Mouse (Mus musculus) T-helper 2 cell (primary cell): ENCODE data around the gene Lsm4.

ENCODE experiments used
- in situ Hi-C: fragments of 300-600 bp; cut with MboI, MseI; formaldehyde crosslinking; loops from one replicate; pipeline ENCODE4 v1.15.1; 2025; ENCODE audit warnings: high pct_unique_total_duplicates

Lsm4 gene

GRCm38 (mm10) chr8:70698310-70699109, 25.5 kb downstream of the Lsm4 start, which contains the start of gene Jund:
TSS of gene Jund (plus strand) at chr8:70698949.
- in situ Hi-C loops: no loop called here

GRCm38 (mm10) chr8:70699116-70699833, 26.2 kb downstream of the Lsm4 start:
- in situ Hi-C loops: no loop called here

DNA sequence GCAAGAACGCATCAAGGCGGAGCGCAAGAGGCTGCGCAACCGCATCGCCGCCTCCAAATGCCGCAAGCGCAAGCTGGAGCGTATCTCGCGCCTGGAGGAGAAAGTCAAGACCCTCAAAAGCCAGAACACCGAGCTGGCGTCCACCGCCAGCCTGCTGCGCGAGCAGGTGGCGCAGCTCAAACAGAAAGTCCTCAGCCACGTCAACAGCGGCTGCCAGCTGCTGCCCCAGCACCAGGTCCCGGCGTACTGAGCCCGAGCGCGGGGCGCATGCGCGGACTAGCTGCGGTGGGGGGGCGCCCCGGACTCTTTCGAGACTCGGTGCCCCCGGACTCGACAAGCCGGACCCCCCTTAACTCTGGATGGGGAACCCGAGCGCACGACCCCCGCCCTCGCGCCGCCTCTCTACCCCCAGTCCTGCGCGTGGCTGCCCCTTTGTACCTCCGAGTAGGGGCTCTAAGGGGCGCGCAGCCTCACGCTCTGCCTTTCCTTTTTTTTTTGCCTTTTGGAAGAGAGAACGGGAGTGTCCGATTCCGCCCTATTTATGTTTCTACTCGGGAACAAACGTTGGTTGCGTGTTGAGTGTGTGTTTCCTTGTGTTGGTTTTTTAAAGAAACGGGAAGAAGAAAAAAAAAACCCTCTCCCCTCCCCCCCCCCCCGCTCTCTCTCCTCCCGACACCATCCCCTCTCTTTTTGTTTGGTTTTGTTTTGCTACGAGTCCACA, 26.9 kb downstream of the Lsm4 start:
- in situ Hi-C loops: no loop called here

GRCm38 (mm10) chr8:70700555-70700922, 27.5 kb downstream of the Lsm4 start:
- in situ Hi-C loops: no loop called here

DNA sequence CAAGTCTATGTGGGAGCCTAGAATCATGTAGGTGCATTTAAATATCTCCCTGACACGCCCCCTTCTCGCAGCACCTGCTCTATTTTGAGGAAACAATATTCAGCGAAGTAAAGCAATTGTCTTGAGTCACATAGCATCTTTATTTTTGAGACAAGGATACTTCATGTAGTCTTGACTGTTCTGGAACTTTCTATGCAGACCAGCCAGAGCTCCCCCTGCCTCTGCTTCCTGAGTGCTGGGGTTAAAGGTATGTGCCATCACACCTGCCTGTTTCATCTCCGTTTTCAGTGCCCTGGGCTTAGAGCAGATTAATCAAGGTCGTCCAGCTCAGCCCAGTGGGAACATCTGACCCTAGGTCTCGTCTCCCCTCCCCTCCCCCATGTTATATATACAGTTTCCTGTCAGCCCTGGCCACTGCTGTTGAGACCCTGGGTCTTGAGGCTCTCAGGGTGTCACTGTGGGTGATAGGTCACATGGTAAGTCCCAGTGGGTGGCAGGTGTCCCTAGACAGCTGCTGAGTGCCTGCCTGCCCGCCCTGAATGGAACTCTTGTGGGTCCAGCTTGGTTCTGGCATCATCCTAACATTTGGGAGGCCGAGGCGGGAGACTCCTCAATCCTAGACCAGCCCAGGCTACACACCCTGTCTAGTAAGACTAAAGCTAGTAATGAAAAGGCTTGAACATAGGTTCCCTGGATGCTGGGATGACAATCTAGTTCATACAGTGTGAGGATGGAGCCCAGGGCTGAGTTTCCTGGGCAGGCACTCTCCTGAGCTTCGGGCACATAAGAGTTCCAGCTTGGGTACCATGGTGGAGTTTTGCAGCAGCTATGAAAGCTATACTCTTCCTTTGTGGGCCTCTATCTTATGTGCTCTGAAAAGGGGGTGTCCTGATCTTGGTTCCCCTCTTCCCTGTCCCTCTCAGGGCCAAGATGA, 28.3 kb downstream of the Lsm4 start:
- in situ Hi-C loops: no loop called here

GRCm38 (mm10) chr8:70701982-70702841, 29.2 kb downstream of the Lsm4 start:
- in situ Hi-C loops: no loop called here

- in situ Hi-C loops: no loop called here
Measured at GRCm38 (mm10) chr8:70702842-70703182, 29.8 kb downstream of the Lsm4 start.

- in situ Hi-C loops: no loop called here
Measured at GRCm38 (mm10) chr8:70703287-70703686, 30.2 kb downstream of the Lsm4 start, which contains the start of gene Iqcn. TSS of gene Iqcn (plus strand) at chr8:70703457.

GRCm38 (mm10) chr8:70708281-70708680, 35.2 kb downstream of the Lsm4 start:
- in situ Hi-C loops: no loop called here

- in situ Hi-C loops: loop anchor here (5.0 kb wide), 2 partner anchors 38 to 47 kb away; partner anchors contain the start of gene Pgpep1
Measured at GRCm38 (mm10) chr8:70709794-70710193, 36.7 kb downstream of the Lsm4 start.

GRCm38 (mm10) chr8:70710296-70710695, 37.2 kb downstream of the Lsm4 start:
- in situ Hi-C loops: loop anchor here (5.0 kb wide), 2 partner anchors 37 to 48 kb away; partner anchors contain the start of gene Pgpep1

DNA sequence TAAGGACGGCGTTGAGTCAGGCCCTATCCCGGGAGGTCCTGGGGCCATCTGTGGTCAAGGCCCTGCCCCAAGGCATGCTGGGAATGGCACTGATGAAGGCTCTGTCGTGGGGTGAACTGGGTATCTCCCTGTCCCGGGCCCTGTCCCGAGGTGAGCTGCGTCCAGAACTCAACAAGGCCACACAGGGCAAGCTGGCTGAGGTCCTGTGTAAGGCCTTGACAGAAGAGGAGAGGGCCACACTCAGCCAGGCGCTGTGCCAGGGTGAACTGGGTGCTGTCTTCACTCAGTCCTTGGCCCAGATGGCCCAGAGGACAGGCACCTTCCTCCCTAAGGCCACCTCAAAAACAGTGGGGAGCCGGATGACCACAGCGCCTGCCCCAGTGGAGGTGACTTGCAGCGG, 38.0 kb downstream of the Lsm4 start:
- in situ Hi-C loops: loop anchor here (5.0 kb wide), 2 partner anchors 36 to 49 kb away; partner anchors contain the start of gene Pgpep1

GRCm38 (mm10) chr8:70713991-70714390, 40.9 kb downstream of the Lsm4 start:
- in situ Hi-C loops: loop anchor here (5.0 kb wide), 2 partner anchors 33 to 52 kb away; partner anchors contain the start of gene Pgpep1

DNA sequence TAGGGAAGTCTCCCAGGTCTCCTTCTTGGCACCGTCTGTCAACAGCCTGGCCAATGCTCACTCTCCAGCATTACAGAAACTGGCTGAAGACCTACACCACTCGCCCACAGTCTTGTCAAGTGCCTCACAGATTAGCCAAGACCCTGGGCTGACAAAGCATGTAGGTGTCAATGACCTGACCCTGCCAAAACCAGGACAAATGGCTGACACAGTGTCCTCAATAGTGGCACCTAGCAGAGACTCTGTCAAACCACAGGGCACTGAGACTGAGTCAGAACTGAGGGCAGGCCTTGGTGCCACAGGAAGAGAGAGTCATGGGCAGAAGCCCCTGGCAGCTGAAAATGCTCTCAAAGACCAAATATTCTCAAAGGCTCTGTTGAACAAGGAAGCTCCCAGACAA, 42.0 kb downstream of the Lsm4 start:
- in situ Hi-C loops: loop anchor here (5.0 kb wide), 1 partner anchor 52 kb away; no protein-coding TSS in a partner anchor

GRCm38 (mm10) chr8:70716521-70717400, 43.7 kb downstream of the Lsm4 start:
- in situ Hi-C loops: loop anchor here (5.0 kb wide), 1 partner anchor 51 kb away; no protein-coding TSS in a partner anchor

GRCm38 (mm10) chr8:70718297-70718696, 45.2 kb downstream of the Lsm4 start, which contains the start of gene Gm3336:
TSS of gene Gm3336 (plus strand) at chr8:70718543.
- in situ Hi-C loops: loop anchor here (5.0 kb wide), 1 partner anchor 49 kb away; no protein-coding TSS in a partner anchor

DNA sequence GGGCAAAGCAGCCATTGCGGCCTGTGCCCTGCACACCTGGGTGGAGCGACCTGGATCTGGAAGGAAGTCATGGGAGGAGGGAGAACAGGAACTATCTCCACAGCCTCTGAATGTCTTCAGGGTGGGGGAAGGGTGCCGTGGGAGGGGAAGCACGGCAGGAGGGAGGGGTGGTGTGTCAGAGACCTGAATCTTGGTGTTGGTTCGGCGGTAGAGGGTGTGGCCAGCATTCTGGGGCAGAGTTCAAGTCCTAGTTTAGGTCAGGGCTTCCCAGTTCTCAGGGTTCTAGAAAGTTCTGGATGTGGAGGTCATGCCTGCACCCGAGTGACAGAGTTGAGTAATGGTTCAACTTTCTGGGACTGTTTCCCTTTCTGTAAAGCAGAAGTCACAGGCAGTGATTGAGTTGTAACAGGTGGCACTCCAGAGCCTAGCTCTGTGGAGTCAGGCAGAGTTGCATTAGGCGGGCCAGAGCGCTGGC, 46.8 kb downstream of the Lsm4 start:
- in situ Hi-C loops: loop anchor here (5.0 kb wide), 1 partner anchor 47 kb away; no protein-coding TSS in a partner anchor

DNA sequence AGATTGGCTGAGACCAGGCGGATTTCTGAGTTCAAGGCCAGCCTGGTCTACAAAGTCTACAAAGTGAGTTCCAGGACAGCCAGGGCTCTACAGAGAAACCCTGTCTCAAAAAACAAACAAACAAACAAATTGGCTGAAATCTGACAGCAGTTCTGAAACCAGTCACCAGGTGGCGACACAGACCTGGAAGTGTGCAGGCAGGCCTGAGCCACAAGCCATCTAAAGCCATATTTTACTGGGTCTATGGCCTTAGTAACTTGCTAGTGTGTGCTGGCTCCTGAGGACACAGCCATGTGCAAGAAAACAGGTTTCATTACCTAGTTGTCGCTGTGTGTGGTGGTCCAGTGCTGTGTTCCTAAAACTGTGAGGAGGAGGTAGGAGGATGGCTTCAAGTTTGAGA, 47.7 kb downstream of the Lsm4 start:
- in situ Hi-C loops: no loop called here
